Mouse (Mus musculus) right cerebral cortex, adult 18-20 months (tissue): ENCODE measurements at regions not wholly inside any gene's neighbourhood (a gene's known extent, or its start where the extent isn't known, plus 50 kb on each side); places are given as distances from the start of the nearest gene placed in this dataset.

Experiments
- DNase-seq: peaks from one replicate; pipeline ENCODE4 v3.0.0; 2022; ENCODE audit warnings: mixed read lengths

DNA sequence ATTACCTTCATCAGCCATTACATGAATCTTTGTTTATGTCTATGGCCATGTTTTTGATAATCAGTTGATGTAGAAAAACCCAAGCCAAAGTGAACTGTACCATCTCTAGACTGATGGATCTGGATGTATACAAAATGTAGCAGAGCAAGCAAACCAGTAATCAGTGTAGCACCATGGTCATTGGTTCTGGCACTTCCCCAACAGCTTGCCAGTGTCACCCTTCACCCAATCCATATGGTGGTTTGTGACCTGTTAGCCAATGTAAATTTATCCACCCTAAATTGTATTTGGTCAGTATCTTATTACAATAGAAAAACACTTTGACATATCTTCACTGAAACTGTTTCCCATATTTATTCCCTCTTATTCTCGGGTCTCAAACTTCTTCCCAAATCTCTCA, 346.7 kb upstream of the Sptlc3 start:
- DNase-seq: no peak

DNA sequence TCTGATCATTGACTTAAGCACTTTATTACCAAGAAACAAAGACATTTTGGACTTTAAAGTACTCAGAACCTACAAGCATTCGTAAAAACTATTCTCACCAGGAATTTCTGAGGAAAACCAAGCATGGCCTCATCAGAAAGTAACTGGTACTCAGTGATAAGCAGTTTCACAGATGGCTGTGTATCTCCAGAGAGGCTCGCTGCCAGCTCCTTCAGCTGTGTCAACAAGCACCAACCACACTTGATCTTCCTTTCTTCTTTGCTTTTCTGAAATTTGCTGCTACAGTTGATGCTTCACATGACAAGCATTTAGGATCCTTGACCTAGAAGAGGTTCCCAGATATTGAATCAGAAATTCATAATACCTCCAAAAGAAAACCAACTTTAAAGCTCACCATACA, 314.1 kb upstream of the Sptlc3 start:
- no peak for DNase-seq

DNA sequence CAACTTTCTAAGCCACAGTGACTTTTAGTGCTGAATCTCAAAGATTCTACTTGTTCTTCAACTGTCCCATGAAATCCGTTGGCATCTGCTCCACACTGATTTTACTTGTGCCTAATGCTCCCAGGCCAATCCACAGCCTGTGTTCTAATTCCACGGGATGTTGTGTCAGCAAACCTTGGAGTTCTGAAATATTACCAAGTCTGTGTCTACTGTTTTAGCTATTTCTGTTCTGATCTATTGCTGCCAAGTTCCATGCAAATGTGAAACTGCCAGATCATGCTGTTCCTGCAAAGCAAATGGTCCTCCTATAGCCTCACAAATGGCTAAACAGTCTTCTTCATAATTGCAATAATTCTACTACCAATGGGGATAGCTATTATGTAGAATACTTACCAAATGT, 295.4 kb upstream of the Sptlc3 start:
- peak; percentile 31 for DNase-seq

DNA sequence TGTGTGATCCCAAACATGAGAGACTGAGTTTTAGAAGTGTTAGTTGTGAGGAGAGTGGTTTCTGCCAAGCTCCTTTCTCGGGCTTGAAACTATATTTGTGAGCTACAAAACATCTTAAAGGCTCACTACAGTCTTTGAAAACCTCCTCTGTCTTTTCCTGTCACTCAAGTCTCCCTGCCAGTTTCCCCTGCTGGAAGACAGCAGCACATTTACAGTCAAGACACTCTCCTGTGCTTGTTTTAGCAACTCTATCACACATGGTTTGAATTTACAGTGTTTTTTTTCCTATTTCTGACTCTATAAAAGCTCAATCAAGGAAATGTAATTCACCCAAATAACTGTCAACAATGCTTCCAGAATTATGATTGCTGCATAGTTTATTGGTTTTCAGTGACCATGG, 286.1 kb upstream of the Sptlc3 start:
- DNase-seq: no peak

DNA sequence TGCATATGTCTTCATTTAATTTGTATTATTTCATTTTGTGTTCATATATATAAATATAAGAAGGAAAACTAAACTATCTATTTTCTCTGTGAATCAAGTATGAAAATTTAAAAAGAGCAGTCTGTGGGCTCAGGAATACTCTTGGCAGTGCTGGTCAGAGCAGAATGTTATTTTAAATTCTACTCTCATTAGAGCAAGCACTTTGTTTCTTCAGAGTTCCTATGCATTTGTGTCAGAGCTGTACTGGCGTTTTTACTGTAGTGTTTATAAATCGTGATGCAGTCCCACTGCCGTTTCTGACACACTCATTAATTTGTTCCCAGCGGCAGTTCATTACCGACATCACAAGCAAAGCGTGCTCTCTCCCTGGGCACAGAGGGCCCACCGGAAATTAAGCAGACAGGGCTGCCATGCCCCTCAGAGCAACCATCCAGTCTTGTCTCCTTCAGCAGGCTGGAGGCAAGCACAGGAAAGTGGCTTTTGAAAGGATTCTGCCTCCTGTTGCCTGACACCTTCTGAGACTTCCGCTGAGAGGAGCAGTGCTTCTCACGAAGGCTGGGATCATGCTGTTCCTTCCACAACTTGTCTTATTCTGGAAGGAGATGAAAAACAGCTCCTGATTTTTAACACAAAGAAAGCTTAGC, 272.8 kb upstream of the Sptlc3 start:
- DNase-seq: peak; percentile 60

DNA sequence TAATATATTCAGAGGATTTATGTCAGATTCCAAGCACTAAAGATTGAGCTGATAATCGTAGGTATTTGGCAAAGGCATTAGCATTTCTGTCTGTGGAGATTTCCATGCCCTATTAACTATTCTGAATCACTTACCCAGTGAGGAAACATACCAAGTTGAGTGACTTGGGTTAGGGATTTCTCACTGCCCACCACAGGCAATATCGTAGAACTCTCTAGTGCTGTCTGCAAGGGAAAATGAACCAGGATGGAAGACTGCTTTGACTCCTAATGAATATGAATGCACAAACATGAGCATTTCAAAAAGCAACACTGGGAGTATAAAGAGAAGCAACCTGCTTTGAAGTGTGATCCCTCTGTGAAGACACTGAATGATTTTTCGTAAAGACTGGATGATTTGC, 263.3 kb upstream of the Sptlc3 start:
- no peak for DNase-seq

DNA sequence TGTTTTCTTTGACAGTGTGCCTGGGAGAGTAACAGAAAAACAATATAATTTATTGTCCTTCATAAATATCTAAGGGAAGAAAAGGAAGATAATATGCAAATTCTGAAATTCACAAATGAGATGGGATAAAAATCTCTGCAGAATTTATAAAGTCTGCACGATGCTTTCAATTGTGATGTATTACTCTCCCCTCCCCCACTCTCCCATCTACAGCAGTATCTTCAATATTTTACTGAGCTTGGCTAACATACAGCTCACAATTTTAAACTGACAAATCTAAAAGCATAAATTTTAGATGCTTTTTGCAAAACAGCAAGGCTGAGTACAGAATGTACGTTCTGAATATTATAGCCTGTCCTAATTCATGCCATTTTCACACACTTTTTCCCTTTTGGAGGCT, 243.6 kb upstream of the Sptlc3 start:
- no peak for DNase-seq

DNA sequence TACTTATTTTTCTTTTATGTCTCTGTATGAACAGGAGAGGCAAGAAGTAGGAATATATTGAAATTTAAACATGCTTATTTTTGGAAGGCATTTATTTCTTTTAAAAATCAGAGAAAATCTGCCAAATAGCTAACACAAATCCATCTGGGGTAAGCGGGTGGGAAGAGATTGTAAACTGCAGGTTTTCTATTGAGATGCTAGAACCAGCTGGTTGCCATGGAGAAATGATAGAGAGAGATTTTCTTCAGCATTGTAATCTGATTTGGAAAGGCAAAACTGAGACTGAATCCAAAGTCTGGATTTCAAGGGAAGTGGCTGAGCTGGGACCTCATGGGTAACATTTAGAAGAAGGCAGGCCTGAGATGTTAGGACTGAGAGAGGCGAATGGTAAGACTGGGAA, 226.6 kb upstream of the Sptlc3 start:
- DNase-seq: no peak

DNA sequence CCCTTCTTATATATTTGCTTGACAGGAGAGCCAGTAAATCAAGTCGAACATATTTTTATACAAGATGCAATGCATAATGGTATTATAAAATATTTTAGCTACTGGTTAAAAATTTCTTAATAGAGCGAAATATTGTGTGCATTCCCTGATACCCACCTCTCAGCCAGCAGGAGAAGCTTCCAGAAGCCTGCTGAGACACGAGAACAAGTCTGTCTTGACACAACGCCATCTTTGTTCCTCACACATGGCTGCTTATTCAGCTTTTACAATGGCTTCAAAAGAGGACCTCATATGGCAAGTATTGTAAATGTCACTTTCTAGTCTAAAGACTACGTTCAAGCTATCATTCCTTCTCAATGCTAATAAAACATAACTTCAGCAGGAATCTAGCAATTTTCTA, 217.1 kb upstream of the Sptlc3 start:
- no peak for DNase-seq

DNA sequence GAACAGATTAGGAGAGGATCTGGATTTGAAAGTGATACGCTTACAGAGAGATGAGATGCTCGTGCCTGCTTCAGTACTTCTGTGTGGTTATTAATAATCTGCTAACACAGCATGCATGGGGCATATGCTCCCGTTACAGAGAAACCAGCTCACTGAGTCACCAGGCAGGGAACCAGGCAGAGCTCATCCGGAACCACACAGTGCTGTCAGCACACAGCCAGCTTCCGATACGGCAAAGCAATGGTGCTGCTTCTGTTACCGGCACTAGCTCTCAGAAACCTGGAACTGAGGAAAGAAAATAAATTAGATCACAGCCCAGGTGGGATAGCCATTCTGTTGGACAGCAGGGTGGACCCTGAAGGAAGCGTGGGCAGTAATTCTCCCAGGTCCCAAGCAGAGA, 216.1 kb upstream of the Sptlc3 start:
- DNase-seq: peak; percentile 55

DNA sequence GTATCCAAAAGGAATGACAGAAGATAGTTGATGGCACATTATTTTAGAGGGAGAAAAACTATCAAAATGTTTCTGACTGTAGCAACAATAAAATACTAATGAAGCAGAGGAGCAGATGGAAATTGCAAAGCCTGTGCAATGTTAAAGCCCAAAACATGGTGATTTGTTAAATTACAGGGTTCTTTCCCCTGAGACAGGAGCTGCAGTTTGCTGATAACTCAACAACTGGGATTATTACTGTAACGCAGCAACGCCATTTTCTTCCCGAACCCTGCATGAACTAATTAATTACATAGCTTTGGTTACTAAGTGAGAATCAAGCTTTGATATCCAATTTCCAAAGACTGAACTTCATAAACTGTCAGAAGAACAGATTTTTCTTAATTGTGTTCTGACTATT, 212.7 kb upstream of the Sptlc3 start:
- DNase-seq: no peak

DNA sequence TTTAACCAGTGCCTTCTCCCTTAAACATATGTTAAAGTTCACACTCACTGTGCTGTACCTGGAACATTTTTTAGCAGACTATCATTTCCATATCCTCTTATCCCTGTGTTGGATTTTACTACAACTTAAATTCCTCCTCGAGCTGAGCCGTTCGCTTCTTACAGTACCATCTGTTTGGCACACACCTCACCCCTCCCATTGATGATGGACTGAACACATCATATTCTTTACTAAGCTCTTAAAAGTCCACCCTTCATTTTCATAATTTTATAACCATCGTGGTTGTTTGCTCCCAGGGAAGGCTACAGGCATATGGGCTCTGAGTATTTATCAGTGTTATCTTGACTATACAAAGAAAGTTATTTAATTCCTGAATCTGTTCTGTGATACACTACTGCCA, 209.4 kb upstream of the Sptlc3 start:
- DNase-seq: no peak

DNA sequence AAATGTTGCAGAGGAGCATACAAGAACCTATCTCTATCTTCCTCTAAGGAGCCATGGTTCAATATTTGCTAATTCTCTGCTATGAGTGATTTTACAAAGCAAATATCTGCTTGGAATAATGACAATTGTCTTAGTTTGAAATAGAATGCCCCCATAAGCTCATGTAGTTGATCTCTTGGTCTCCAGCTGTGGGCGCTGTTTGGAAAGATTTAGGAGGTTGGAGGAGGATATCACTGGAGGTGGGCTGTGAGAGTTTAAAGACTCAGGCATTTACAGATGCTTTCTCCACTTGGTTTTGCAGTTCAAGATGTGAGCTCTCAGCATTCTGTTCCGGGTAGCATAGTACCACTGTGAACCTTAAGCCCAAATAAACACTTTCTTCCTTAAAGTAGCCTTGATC, 207.3 kb upstream of the Sptlc3 start:
- DNase-seq: no peak

DNA sequence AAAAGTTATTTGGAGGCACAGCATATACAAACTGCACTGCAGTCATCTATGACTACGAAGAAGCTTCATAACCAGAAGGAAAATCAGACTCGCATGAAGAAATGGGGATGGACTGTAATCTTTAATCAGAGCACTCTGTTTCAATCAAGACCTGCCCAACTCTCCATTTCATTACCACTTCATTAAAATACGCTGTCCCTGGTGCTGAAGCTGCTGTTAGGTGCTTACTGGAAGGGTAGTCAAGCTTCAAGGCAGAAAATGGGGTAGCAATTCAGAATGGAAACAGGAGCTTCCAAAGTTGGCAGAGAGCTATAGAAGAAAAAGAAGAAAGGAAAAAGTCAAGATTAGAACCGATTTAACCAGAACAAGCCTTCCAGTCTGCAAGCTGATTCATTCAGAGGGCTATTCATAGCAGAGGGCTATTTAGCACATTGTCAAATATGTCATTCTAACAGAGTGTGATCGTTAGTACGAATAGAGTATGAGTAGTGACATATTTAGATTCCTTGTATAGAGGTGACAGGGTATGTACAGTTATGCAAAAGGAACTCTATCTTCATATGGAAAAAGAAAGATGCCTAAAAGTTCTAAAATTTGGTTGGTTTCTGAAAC, 195.1 kb upstream of the Sptlc3 start:
- no peak for DNase-seq

DNA sequence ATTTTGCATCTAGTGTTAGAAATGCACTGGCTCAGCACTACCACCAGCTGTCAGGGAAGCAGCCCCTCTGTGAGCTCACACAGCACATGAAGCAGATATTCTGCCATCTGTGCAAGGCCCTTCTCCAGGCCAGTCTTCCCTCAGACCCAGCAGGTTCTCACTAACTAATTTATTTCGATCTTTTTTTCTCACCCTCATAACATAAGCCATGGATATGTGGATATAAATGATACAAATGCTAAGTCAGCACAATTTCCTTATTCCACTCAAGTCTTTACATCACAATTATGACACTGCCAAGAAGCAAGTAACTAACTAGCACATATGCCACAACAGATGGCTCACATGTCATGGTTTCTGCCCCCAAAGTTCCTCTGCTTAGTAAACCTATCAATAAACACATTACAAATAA, 182.3 kb upstream of the Sptlc3 start:
- no peak for DNase-seq

DNA sequence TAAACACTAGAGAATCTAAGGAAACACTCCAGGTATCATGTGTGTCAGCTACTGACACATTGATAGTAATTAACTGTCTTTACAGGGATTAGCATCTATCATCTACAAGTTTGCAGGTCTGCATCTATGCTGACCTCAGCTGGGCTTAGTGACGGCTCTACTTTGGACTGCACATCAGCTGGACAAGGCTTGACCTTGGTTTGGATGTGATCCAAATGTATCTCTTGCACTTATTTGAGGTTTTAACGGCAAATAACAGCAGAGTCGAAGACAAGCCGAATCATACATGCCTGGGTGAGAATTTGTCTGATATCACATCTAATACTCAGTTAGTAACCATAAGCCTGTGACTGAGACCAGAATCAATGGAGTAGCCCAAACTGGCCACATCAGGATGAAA, 181.7 kb upstream of the Sptlc3 start:
- no peak for DNase-seq

DNA sequence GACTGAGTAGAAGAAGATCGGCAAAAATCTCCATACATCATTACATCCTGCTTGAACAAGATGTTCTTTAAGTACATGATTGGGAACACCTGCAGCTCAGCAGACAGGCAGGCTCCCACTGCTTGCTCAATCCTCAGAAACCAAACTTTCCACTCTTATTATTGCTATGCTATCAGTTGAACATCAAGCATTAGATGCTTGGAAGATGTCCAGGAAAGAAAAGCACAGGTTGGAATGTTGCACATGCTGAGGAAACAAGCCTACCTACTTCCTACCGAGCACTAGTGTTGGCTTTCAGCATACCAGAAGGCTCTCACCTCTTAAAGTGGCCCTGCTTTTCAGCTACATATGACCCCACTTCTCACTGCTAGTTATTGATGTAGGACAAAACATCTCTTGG, 171.2 kb upstream of the Sptlc3 start:
- no peak for DNase-seq

DNA sequence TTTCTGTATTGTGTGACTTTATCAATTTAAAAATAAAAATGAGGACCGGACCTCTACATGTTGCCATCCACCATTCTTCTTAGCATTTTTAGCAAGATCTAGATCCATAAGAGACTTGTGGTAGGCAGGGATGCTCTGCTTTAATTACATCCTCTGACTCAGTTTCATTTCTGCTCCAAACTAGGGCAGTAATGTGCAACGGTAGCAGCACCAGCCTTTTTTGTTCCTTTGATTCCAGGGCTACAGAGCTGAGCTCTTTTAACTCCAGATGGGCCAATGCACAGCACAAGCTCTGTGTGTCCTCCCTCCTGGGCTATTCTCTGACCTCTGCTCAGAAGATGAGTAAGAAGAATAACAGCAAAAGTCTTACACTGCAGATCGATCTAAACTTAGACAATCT, 168.2 kb upstream of the Sptlc3 start:
- no peak for DNase-seq

DNA sequence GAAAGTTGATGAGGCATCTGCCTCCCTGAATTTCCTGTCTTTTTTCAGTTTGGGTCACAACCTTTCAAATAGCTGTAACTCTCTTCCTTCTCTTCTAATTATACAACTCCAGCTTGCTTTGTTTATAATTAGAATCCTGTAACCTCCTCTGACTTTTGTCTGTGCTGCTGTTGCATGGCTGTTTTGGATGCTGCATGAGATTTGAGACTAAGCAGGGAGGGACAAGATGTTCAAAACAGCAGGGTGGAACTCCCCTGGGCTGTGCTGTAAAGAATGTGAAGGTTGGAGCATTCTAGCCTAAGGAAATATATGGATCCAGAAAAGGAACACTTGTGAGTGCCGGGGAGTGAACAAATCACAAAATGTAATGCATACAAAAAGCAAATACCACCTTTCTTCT, 159.0 kb upstream of the Sptlc3 start:
- DNase-seq: no peak

DNA sequence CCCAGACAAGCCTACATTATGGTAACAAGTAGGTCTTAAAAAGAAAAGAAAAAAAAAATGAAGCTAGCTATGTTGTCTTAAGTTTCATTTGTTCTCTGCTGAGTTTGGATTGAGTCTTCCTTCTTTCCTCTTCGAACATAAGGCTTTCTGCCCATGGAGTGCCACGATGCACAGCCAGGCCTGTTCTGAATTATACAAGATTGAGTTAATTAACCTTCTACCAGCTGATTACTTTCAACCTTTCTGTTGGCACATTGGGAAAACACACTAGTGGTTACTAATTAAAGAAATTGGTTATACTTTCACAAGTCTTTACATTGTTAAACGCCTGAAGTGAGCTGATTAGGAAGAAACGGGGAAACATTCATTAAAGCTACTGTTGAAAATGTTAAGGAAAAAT, 155.5 kb upstream of the Sptlc3 start:
- DNase-seq: no peak

DNA sequence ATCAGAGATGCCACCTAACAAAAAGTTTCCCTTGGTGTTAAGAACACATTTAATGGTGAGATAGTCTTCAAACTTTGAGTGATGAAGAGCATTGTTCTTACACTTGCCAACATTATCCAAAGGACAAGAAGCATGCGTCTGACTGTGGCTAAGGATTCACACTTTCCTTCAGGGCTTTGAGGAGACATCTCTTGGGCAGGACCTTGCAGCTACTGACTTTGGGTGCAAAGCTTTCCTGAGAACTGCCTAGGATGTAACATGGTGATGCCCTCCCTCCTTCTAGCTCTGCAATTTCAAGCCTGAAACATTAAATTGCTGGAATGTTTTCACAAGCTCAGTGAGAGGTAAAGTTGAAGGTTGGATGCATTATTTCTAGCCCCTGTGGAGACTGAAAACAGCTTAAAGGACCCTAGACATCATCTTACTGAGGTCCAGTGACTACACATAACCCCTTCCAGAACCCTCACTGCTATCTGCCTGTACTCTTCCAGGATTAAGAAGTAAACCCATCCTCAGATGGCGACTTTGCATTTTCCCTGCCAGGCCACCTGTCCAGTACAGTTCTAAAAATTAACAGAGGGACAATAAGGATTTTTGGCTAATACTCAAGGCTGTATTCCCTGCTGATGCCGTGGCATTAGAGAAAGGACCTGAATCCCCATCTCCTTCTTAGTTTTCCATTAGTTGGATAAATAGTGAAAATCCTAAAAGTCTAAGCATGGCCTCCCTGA, 137.3 kb upstream of the Sptlc3 start:
- DNase-seq: no peak

DNA sequence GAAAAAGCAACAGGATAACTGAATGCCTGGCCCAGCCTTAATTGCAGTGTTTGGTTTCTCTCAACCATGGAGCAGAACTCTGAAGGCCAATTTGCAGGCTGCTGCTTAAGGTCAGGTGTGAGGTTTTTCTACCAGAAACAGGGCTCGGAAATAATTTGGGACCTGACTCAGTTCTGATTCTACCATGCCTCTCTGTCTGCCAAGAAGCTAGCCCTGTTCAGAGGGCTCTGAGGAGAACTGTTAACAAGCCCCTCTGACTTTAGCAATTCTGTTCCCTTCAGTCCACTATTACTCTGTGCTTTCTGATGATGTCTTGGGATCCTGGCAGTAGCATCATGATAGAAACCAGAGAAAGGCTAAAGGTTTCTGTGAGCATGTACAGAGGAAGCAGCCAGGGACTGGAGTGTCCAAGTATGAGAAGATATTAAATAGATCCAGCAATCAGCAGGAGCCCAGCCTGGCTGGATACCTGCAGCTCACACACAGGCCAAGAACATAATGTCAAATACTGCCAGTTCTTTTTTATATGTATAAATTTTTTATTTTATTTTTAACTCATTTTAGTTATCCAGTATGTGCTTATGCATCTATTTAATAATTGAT, 131.4 kb upstream of the Sptlc3 start:
- no peak for DNase-seq

DNA sequence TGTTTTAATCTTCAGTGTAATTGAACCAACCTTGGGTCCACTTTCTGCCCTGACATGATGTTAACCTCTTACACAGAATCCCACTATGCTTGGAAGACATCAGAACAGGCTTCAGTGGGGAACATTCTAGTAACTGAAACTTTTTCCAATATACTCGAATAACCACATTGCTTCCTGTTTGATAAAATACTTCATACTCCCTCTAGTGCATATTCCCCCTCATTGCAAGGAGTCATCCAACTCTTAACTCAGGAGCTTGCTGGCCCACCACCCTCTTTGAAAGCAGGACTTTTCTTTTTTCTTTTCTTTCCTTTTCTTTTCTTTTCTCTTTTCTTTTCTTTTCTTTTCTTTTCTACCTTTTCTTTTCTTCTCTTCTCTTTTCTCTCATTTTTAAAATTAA, 123.6 kb upstream of the Sptlc3 start:
- DNase-seq: no peak

DNA sequence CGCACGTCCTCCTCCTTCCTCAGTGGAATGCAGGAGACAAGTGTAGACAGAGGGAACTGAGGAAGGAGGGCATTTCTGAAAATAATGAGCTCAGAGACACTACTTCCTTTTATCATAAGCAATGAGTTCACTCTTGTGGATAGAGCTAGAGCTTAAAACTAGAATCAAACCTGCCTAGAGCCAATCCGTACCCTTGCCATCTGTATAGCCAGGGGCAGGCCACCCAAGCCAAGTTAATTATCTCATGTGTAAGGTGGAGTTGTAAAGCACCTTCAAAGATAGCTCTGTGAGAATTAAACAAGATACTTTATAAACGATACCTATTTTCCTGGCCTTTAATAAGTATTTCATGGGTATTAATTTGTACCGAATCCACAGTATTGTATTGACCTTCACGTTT, 113.4 kb upstream of the Sptlc3 start:
- no peak for DNase-seq
